Mouse (Mus musculus) ovary, adult 18-20 months (tissue): Measurements from ENCODE around the gene Sept10.

Experiments
- DNase-seq: peaks from one replicate; pipeline ENCODE4 v3.0.0; 2022; ENCODE audit warnings: low spot score, mixed read lengths

The Sept10 gene

GRCm38 (mm10) chr10:59221473-59222270 is at the start of gene Sept10, which contains the start of gene Sowahc:
Sept10 (minus strand) TSS chr10:59221847.
Sowahc (plus strand) TSS chr10:59221953.
- peak; percentile 92 for DNase-seq

GRCm38 (mm10) chr10:59268754-59269153 is 47.1 kb upstream of the Sept10 start:
- DNase-seq, result no peak

GRCm38 (mm10) chr10:59268109-59268508 is 46.5 kb upstream of the Sept10 start:
- no peak for DNase-seq

- DNase-seq, result no peak
These were observed 45.6 kb upstream of the Sept10 start for GRCm38 (mm10) chr10:59267275-59267674.

GRCm38 (mm10) chr10:59266097-59266496 is 44.5 kb upstream of the Sept10 start:
- peak; percentile 20 for DNase-seq

GRCm38 (mm10) chr10:59265674-59266073 is 44.0 kb upstream of the Sept10 start:
- DNase-seq, result no peak

- DNase-seq, result no peak
These were observed 43.4 kb upstream of the Sept10 start for GRCm38 (mm10) chr10:59265067-59265466.

GRCm38 (mm10) chr10:59262979-59263378 is 41.3 kb upstream of the Sept10 start:
- DNase-seq, result no peak

- no peak for DNase-seq
These were observed 40.4 kb upstream of the Sept10 start for GRCm38 (mm10) chr10:59262021-59262420.

- no peak for DNase-seq
These were observed 40.0 kb upstream of the Sept10 start for GRCm38 (mm10) chr10:59261603-59262002.

GRCm38 (mm10) chr10:59259572-59259971 is 37.9 kb upstream of the Sept10 start:
- no peak for DNase-seq

GRCm38 (mm10) chr10:59256533-59256932 is 34.9 kb upstream of the Sept10 start:
- no peak for DNase-seq

GRCm38 (mm10) chr10:59253541-59254079 is 32.0 kb upstream of the Sept10 start:
- DNase-seq, result no peak

GRCm38 (mm10) chr10:59252396-59252795 is 30.7 kb upstream of the Sept10 start:
- DNase-seq, result no peak

- no peak for DNase-seq
These were observed 30.3 kb upstream of the Sept10 start for GRCm38 (mm10) chr10:59251980-59252379.

- no peak for DNase-seq
These were observed 29.0 kb upstream of the Sept10 start for GRCm38 (mm10) chr10:59250679-59251078.

GRCm38 (mm10) chr10:59249531-59249930 is 27.9 kb upstream of the Sept10 start:
- DNase-seq, result no peak

- DNase-seq, result peak; percentile 46
These were observed 19.5 kb upstream of the Sept10 start for GRCm38 (mm10) chr10:59241141-59241541.

GRCm38 (mm10) chr10:59237757-59238156 is 16.1 kb upstream of the Sept10 start:
- no peak for DNase-seq

- no peak for DNase-seq
These were observed 14.8 kb upstream of the Sept10 start for GRCm38 (mm10) chr10:59236486-59236885.

GRCm38 (mm10) chr10:59235847-59236246 is 14.2 kb upstream of the Sept10 start:
- DNase-seq, result no peak

- DNase-seq, result no peak
These were observed 13.6 kb upstream of the Sept10 start for GRCm38 (mm10) chr10:59235227-59235626.

- DNase-seq, result no peak
These were observed 7.7 kb upstream of the Sept10 start for GRCm38 (mm10) chr10:59229205-59229820.
